Mouse (Mus musculus): ENCODE results near the gene Alg14. TPM values are rescaled to one million over a fixed set of nuclear protein-coding genes. Genes with fewer than 3 reads are reported as not detected.

Alg14 gene
- polyA plus RNA-seq, 1 experiment from 2014 or later, result 14.2 TPM

DNA sequence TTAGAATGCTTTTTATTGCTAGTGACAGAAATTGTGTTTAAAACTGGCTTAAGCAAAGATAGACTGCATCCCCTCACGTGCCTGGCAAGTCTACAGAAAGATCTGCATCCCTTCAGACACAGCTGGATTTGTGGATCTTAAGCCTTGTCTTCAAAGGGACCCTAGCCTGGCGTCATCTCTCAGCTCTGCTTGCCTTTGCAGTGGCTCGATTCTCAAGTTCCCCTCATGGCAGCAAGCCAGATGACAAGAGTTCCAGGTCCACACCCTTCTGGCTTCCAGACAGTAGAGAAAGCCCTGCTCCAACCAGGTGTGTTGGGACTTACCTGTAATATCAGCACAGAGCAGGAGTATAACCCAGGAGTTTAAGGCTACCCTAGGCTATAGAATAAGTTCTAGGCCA is 65.5 kb downstream of the Alg14 start:
- 83% methylated on average over 3 of the region's 3 CpGs for WGBS (ENCODE audit: missing documents)
- Histone ChIP-seq H3K79me2 (ENCODE audit: inconsistent target) (no peaks in the 10 kb centered on the region), H3K27ac (no peak overlapping the region), H3K36me3 (ENCODE audit: inconsistent target) (no peaks in the 10 kb centered on the region), H3K4me3 (ENCODE audit: inconsistent target) (no peak overlapping the region)

- Histone ChIP-seq H3K36me3 (ENCODE audit: inconsistent target) (no peaks in the 10 kb centered on the region), H3K4me3 (ENCODE audit: inconsistent target) (no peak overlapping the region), H3K79me2 (ENCODE audit: inconsistent target) (no peaks in the 10 kb centered on the region), H3K27ac (no peak overlapping the region)
- 34% methylated on average over 2 of the region's 2 CpGs for WGBS (ENCODE audit: missing documents)
Measured at GRCm38 (mm10) chr3:121358285-121358684, 66.7 kb downstream of the Alg14 start.

- WGBS (ENCODE audit: missing documents), result 80% methylated on average over 6 of the region's 6 CpGs
- H3K27ac ChIP-seq, result no peak overlapping the region
- no peaks in the 10 kb centered on the region for H3K36me3 ChIP-seq (ENCODE audit: inconsistent target)
- no peak overlapping the region for H3K4me3 ChIP-seq (ENCODE audit: inconsistent target)
- H3K79me2 ChIP-seq (ENCODE audit: inconsistent target), result no peaks in the 10 kb centered on the region
Measured at GRCm38 (mm10) chr3:121358850-121359249, 67.3 kb downstream of the Alg14 start.

DNA sequence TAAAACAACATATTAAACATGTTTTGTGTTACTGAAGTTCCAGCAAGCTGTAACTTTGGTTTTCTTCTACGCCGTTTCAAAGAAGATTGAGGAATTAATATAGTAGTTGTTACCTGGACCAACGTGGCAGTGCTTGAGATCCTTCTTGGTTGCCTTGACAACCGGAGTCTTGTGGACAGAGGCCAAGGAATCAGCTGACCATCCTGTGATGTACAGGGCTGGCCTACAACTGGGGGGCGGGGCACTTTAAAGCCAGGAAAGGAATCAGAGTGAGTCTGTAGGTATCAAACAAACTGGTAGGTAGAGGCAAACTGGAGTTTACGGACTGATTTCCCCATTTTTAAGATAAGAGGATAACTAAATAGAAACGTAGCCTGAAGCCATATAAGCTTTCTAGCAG is 67.7 kb downstream of the Alg14 start:
- Histone ChIP-seq H3K27ac (no peak overlapping the region), H3K4me3 (ENCODE audit: inconsistent target) (no peak overlapping the region), H3K79me2 (ENCODE audit: inconsistent target) (no peaks in the 10 kb centered on the region), H3K36me3 (ENCODE audit: inconsistent target) (no peaks in the 10 kb centered on the region)
- 94% methylated on average over 7 of the region's 7 CpGs for WGBS (ENCODE audit: missing documents)

DNA sequence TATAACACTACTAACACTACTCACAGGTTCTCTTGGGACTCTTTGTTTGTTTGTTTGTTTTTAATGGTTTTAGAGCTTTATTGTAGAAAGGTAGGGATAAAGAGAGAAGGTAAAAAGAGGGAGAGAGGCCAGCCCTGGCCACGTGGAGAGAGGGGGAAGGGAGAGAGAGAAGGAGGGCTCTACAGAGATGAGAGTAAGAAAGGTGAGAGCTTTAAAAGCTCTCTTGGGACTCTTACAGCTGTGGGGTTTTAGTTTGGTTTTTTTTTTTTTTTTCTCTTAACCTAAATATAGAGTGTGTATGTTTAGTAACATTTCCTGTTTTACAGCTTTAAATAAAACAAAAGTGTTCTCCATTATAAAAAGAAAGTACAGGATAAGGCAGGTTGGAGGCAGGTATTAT is 70.4 kb downstream of the Alg14 start:
- Histone ChIP-seq H3K4me3 (ENCODE audit: inconsistent target) (no peak overlapping the region), H3K79me2 (ENCODE audit: inconsistent target) (no peaks in the 10 kb centered on the region), H3K27ac (no peak overlapping the region), H3K36me3 (ENCODE audit: inconsistent target) (no peaks in the 10 kb centered on the region)
- WGBS (ENCODE audit: missing documents), result 22% methylated on average over 1 of the region's 1 CpGs

DNA sequence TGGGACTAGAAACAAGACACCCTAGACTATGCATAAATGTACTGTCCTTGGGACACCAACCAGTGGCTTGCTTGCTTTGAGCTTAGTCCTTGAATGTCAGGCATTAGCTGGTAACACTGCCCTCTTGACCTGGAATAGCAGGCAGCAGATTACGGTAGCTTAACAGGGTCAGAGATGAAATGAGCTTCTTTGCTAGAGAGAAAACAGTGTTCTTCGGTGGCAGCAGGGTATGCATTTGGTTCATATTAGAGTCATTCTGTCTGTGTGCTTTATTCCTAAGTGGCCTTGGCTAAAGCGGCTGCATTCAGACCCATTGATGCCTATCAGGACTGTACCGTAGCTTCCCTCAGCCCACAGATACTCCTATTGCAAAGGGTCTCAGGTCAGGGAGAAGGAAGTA is 72.8 kb downstream of the Alg14 start:
- Histone ChIP-seq H3K79me2 (ENCODE audit: inconsistent target) (no peaks in the 10 kb centered on the region), H3K27ac (no peak overlapping the region)
- 85% methylated on average over 4 of the region's 4 CpGs for WGBS (ENCODE audit: missing documents)

GRCm38 (mm10) chr3:121365131-121365530 is 73.6 kb downstream of the Alg14 start:
- 45% methylated on average over 8 of the region's 8 CpGs for whole genome bisulfite sequencing (ENCODE audit: missing documents)
- H3K36me3 ChIP-seq (ENCODE audit: inconsistent target), result no peaks in the 10 kb centered on the region
- no peak overlapping the region for H3K27ac ChIP-seq
- H3K4me3 ChIP-seq (ENCODE audit: inconsistent target), result no peak overlapping the region
- H3K79me2 ChIP-seq (ENCODE audit: inconsistent target), result no peaks in the 10 kb centered on the region

More for the DNA sequence above, 72.8 kb downstream of the Alg14 start:
- H3K36me3 ChIP-seq (ENCODE audit: inconsistent target), result no peaks in the 10 kb centered on the region
- no peak overlapping the region for H3K4me3 ChIP-seq (ENCODE audit: inconsistent target)

DNA sequence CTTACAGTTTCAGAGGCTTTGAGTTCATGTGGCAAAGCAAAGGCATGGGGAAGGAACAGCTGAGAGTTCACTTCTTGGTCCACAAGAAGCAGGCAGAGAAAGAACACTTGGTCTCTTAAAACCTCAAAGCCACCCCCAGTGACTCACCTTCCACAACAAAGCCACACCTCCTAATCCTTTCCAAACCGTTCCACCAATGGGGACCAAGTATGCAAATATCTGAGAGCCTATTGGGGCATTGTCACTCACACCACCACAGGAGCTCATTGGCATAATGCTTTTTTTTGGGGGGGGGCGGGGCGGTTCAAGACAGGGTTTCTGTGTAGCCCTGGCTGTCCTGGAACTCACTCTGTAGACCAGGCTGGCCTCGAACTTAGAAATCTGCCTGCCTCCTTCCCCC is 77.0 kb downstream of the Alg14 start:
- no peaks in the 10 kb centered on the region for H3K79me2 ChIP-seq (ENCODE audit: inconsistent target)
- H3K4me3 ChIP-seq (ENCODE audit: inconsistent target), result no peak overlapping the region
- WGBS (ENCODE audit: missing documents), result 93% methylated on average over 3 of the region's 4 CpGs
- H3K36me3 ChIP-seq (ENCODE audit: inconsistent target), result no peaks in the 10 kb centered on the region
- H3K27ac ChIP-seq, result no peak overlapping the region

- Histone ChIP-seq H3K36me3 (ENCODE audit: inconsistent target) (no peaks in the 10 kb centered on the region), H3K79me2 (ENCODE audit: inconsistent target) (no peaks in the 10 kb centered on the region), H3K27ac (peak overlapping the region; percentile 15; the same call in 1 of the 2 replicates), H3K4me3 (ENCODE audit: inconsistent target) (peak overlapping the region; percentile 10; the same call in 1 of the 2 replicates)
- 22% methylated on average over 6 of the region's 6 CpGs for WGBS (ENCODE audit: missing documents)
Measured at GRCm38 (mm10) chr3:121369517-121369916, 77.9 kb downstream of the Alg14 start.

DNA sequence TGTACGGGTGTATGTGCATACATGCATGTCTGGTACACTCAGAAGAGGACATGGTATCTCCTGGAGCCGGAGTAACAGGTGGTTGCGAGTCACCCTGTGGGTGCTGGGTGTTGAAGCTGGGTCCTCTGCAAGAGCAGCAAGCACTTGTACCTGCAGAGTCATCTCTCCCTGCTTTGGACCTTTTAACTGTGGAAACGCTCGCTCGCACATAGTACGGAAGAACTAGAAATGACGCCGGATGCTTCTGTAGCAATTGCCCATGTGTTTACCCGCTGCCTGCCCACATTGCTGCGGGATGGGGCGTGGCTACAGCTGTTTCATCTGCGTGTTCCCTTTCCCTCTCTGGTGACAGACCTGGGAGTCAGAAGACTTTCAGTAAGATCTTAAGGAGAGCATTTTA is 78.7 kb downstream of the Alg14 start:
- Histone ChIP-seq H3K4me3 (ENCODE audit: inconsistent target) (peak overlapping the region; percentile 10; the same call in 1 of the 2 replicates), H3K79me2 (ENCODE audit: inconsistent target) (no peaks in the 10 kb centered on the region), H3K36me3 (ENCODE audit: inconsistent target) (no peaks in the 10 kb centered on the region), H3K27ac (no peak overlapping the region; the same call in 1 of the 2 replicates)
- WGBS (ENCODE audit: missing documents), result 14% methylated on average over 13 of the region's 13 CpGs

DNA sequence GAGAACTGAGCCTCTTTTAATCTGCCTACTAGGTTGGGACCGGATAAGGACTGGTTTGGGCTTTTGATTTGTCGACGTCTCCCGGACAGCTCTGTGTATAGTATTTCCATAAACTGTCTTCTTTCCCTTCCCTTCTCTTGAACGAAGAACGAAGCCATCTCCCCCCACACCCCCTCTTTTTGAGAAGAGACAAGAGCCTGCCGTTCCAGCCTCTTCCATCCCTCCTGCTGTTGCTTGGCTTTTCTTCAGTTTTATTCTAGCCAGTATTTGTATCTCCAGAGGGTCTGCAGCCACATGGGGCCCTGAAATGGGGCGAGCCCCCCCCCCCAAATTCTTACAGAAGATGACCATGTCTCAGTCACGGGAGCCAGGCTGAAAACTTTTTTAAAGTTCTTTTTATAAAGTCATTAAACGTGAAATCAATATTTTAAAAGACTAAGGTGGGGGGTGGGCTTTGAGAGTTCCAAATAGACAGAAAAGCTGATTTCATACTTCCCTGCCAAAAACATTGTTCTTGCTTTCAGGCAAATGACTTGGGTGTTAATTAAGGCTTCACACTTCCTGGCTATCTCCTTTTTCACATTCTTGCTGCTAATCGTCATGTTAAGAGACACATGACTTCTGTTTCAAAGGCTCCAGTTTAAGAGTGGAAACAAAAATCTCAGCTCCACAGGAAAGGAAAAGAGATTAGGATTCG is 79.4 kb downstream of the Alg14 start:
- no peaks in the 10 kb centered on the region for H3K36me3 ChIP-seq (ENCODE audit: inconsistent target)
- H3K4me3 ChIP-seq (ENCODE audit: inconsistent target), result no peak overlapping the region
- 0 out of 2 replicates have a peak overlapping the region, but pooled peaks have one; percentile 13 for H3K27ac ChIP-seq
- 66% methylated on average over 10 of the region's 12 CpGs for WGBS (ENCODE audit: missing documents)
- H3K79me2 ChIP-seq (ENCODE audit: inconsistent target), result no peaks in the 10 kb centered on the region

DNA sequence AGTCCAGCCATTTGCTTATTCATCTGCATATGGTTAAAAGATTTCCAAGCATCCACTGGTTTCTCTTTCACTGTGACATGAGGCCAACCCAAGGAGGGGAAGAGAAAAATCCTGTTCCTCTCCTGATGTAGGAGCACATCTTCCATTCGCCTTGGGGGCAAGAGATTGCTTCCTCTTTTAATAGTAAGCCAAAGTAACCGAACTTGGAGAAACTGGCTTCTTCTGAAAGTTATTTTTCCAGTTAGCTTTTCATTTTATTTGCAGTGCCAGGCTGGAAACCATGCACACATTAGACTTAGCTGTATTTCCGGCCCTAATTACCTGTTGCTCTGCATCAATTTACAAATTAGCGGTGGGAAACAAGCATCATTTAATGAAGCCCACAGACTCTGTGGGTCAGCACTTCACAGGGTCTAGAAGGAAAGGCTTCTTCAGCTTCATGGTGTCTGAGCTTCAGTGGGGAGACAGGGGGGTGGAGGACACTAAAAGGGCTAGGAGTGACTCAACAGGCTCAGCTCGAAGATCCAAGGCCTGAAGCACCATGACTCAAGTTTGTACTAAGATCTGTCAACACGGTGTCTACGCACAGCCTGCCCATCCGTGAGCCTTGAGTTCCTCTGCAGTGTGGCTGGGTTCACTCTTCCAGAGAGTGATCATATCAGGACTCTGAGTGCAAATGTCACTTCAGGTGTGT is 80.1 kb downstream of the Alg14 start:
- H3K4me3 ChIP-seq (ENCODE audit: inconsistent target), result no peak overlapping the region
- WGBS (ENCODE audit: missing documents), result 62% methylated on average over 8 of the region's 8 CpGs
- no peaks in the 10 kb centered on the region for H3K36me3 ChIP-seq (ENCODE audit: inconsistent target)
- no peaks in the 10 kb centered on the region for H3K79me2 ChIP-seq (ENCODE audit: inconsistent target)
- 0 out of 2 replicates have a peak overlapping the region, but pooled peaks have one; percentile 13 for H3K27ac ChIP-seq

DNA sequence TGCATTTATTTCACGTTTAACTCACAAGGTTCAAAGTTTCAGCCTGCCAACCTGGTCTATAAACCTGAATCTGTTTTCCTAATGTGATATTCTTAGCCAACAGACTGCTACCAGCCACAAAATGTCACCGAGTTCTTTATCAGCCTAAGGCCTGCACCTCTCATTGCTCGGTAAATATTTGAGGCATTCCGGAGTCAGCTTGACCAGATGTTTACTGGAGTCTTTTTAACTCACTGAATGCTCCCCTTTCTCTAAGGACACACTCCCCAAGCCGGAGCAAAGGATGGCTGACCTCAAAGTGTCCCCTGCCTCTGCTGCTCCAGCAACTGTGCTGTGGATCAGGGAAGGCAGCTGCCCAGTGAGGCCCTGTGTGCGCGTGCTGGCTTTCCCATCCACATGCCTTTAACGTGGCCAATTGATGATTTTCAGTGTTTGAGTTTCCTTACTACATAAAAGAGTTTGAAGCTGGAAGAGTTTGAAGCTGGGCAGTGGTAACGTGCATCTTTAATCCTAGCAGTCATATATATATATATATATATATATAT is 82.4 kb downstream of the Alg14 start:
- H3K4me3 ChIP-seq (ENCODE audit: inconsistent target), result no peak overlapping the region

GRCm38 (mm10) chr3:121375541-121376129 is 84.1 kb downstream of the Alg14 start:
- WGBS (ENCODE audit: missing documents), result 90% methylated on average over 6 of the region's 7 CpGs
- Histone ChIP-seq H3K36me3 (ENCODE audit: inconsistent target) (no peaks in the 10 kb centered on the region), H3K4me3 (ENCODE audit: inconsistent target) (no peak overlapping the region), H3K27ac (no peak overlapping the region), H3K79me2 (ENCODE audit: inconsistent target) (no peaks in the 10 kb centered on the region)

More for the DNA sequence above, 82.4 kb downstream of the Alg14 start:
- 94% methylated on average over 9 of the region's 9 CpGs for WGBS (ENCODE audit: missing documents)
- Histone ChIP-seq H3K36me3 (ENCODE audit: inconsistent target) (no peaks in the 10 kb centered on the region), H3K27ac (no peak overlapping the region), H3K79me2 (ENCODE audit: inconsistent target) (no peaks in the 10 kb centered on the region)

Measured in macrophage (primary cell).